Mouse (Mus musculus): ENCODE results near the gene Angpt4.

DNA sequence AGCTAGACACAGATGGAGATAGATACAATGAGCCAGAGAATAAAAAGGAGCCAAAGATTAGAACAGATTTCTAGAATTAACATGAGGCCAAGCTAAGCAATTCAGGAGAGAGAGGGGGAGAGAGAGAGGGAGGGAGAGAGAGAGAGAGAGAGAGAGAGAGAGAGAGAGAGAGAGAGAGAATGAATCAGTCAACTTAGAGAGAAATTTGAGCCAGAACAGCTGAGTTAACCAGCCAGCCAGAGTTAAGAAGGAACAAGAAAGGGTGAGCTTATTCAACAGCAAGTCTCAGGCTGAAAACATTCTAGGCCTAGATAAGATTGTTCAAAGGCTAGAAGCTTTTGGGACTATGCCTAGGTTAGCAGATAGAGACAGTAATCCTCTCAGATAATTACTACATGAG lies 71.5 kb downstream of the Angpt4 start:
- no peak for TF ChIP-seq CTCF (IDR thresholded peaks at IDR 0.05; ENCODE audit: low read depth, low read length)
- no peak for TF ChIP-seq POLR2A (IDR thresholded peaks at IDR 0.05; ENCODE audit: extremely low read depth, insufficient read depth, low read length)

All from liver, adult 2 months (tissue).